Mouse (Mus musculus): ENCODE measurements around the gene Vmn2r98. TPM values are rescaled to one million over a fixed set of nuclear protein-coding genes. Genes with fewer than 3 reads are reported as not detected.
"Not testable (repeated sequence)": the region's sequence is repeated elsewhere in the genome, so short reads cannot be mapped to it uniquely, and the experiment has no call there.

The Vmn2r98 gene
- polyA plus RNA-seq (2015; fragmentation: Nextera tagmentation; extraction: Ambion mirVana) = not detected in 2 replicates

GRCm38 (mm10) chr17:19053160-19053559, at the start of gene Vmn2r98:
Gene Vmn2r98 (plus strand): TSS chr17:19053460.
- H3K4me3 ChIP-seq; H3K27ac ChIP-seq; H3K4me2 ChIP-seq; ATAC-seq (ENCODE audit: low FRiP score); H3K36me3 ChIP-seq; H3K27me3 ChIP-seq; H3K4me1 ChIP-seq (replicated peaks); H3K9me3 ChIP-seq; H3K9ac ChIP-seq: not testable (repeated sequence)

DNA sequence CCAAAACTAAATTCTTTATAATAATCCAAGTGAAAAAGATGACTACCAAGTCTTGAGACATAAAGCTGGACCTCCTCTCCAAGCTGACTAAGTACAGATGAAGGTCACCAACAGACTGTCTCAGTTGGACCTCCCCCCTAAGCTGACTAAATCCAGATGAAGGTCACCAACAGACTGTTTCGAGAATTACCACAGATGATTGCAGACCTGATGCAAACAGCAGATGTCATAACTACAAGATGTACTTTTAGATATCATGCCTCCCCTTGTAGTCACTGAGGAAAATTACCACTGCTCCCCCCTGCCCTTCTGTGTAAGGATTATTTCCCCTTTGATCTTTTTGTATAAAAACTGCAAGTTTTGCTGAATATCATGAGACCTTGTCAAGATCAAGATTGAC, 21.8 kb upstream of the Vmn2r98 start:
- H3K36me3 ChIP-seq; ATAC-seq (ENCODE audit: low FRiP score): not testable (repeated sequence)
- WGBS = 72% methylated on average over 1 of the region's 1 CpGs

DNA sequence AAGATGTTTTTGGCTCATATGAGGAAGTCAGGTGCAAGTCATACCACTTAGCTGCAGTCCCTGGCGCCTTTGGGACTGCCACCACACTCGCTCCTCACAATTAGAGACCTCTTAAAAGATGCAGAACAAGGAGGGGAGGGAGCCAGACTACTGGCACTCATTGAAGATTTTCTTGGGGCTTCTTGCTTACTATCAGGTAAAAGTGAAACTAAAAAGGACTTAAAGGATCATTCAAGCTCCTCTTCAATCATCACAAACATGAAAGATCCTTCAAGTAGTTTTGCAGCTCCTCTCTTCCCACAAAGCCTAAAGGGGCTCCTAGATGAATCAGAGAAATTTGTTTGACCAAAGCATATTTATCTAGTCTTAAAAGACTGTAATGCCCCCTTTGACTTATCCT, 21.3 kb upstream of the Vmn2r98 start:
- no peak overlapping the region for H3K27ac ChIP-seq
- H3K4me1 ChIP-seq (replicated peaks) = no peaks in the 10 kb centered on the region
- no peaks in the 10 kb centered on the region for H3K27me3 ChIP-seq
- H3K4me2 ChIP-seq = no peak overlapping the region
- H3K4me3 ChIP-seq = no peak overlapping the region
- no peak for ATAC-seq (ENCODE audit: low FRiP score)
- 68% methylated on average over 2 of the region's 2 CpGs for WGBS
- H3K9me3 ChIP-seq = peaks cover 15% of the 10 kb centered on the region; the same call in 1 of the 2 replicates
- H3K9ac ChIP-seq = no peak overlapping the region
- no peaks in the 10 kb centered on the region for H3K36me3 ChIP-seq

More for the DNA sequence above, 21.8 kb upstream of the Vmn2r98 start:
- H3K4me3 ChIP-seq; H3K4me2 ChIP-seq; H3K9ac ChIP-seq; H3K4me1 ChIP-seq (replicated peaks); H3K27me3 ChIP-seq; H3K27ac ChIP-seq: not testable (repeated sequence)
- peaks cover 18% of the 10 kb centered on the region for H3K9me3 ChIP-seq

GRCm38 (mm10) chr17:19032721-19033120, 20.5 kb upstream of the Vmn2r98 start:
- H3K36me3 ChIP-seq = no peaks in the 10 kb centered on the region
- H3K9me3 ChIP-seq = peaks cover 16% of the 10 kb centered on the region; the same call in 1 of the 2 replicates
- no peak overlapping the region for H3K4me3 ChIP-seq
- no peak overlapping the region for H3K4me2 ChIP-seq
- WGBS = 69% methylated on average over 3 of the region's 3 CpGs
- no peaks in the 10 kb centered on the region for H3K4me1 ChIP-seq (replicated peaks)
- no peaks in the 10 kb centered on the region for H3K27me3 ChIP-seq
- no peak overlapping the region for H3K9ac ChIP-seq
- no peak for ATAC-seq (ENCODE audit: low FRiP score)
- H3K27ac ChIP-seq = no peak overlapping the region

Other genes with a start within 250 kb of the Vmn2r98 start
- not detected in 2 replicates for gene Vmn2r97, start 139.2 kb upstream of the Vmn2r98 start, polyA plus RNA-seq (2015; fragmentation: Nextera tagmentation; extraction: Ambion mirVana)

Data from hindbrain, embryonic 13.5 days (tissue).